Mouse (Mus musculus) cortical plate, adult 2 months (tissue): ENCODE data around the gene Smg1.

Source experiments
- CTCF ChIP-seq: fragments of 200-500 bp; IDR thresholded peaks from 2 replicates; pipeline ENCODE4 v1.5.1; 2011; ENCODE audit warnings: mild to moderate bottlenecking, control low read depth, low read length; ENCODE audit not compliant: insufficient read depth; ENCODE audit errors: extremely low read depth
- POLR2A ChIP-seq: fragments of 200-500 bp; IDR thresholded peaks from 2 replicates; pipeline ENCODE4 v1.6.1; 2011; ENCODE audit warnings: mild to moderate bottlenecking, low read length, control low read depth; ENCODE audit not compliant: insufficient read depth; ENCODE audit errors: extremely low read depth

DNA sequence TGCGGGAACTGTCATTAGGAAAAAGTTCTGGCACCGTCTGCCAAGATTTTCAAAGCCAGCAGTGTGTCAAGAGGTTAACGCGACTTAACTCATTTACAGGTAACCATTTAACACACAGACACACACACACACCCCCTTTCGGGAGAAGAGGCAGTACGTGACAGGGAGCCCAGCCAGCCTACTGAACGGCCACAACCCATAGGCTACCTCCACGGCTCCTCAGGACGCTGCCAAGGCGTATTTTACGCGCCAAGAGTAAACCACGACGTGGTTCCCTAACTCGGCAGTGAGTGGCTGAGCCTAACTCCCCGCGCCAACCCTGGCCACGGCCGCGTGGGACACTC is 128.0 kb downstream of the Smg1 start:
- TF ChIP-seq POLR2A (no peak), CTCF (no peak)
